Mouse (Mus musculus): ENCODE results near the gene Tenm4.

Gene Tenm4

GRCm38 (mm10) chr7:96480351-96480983, 309.4 kb downstream of the Tenm4 start:
- no peak for TF ChIP-seq GATA4 (IDR thresholded peaks at IDR 0.05; ENCODE audit: insufficient replicate concordance, low read length)

- TF ChIP-seq GATA4 (IDR thresholded peaks at IDR 0.05; ENCODE audit: insufficient replicate concordance, low read length): no peak
Observed at GRCm38 (mm10) chr7:96482953-96483352, 311.9 kb downstream of the Tenm4 start.

- TF ChIP-seq GATA4 (IDR thresholded peaks at IDR 0.05; ENCODE audit: insufficient replicate concordance, low read length): no peak
Observed at GRCm38 (mm10) chr7:96484006-96484581, 313.0 kb downstream of the Tenm4 start.

- TF ChIP-seq GATA4 (IDR thresholded peaks at IDR 0.05; ENCODE audit: insufficient replicate concordance, low read length): no peak
Observed at GRCm38 (mm10) chr7:96489348-96490076, 318.5 kb downstream of the Tenm4 start.

GRCm38 (mm10) chr7:96491896-96492295, 320.9 kb downstream of the Tenm4 start:
- no peak for TF ChIP-seq GATA4 (IDR thresholded peaks at IDR 0.05; ENCODE audit: insufficient replicate concordance, low read length)

- no peak for TF ChIP-seq GATA4 (IDR thresholded peaks at IDR 0.05; ENCODE audit: insufficient replicate concordance, low read length)
Observed at GRCm38 (mm10) chr7:96492696-96493095, 321.6 kb downstream of the Tenm4 start.

- no peak for TF ChIP-seq GATA4 (IDR thresholded peaks at IDR 0.05; ENCODE audit: insufficient replicate concordance, low read length)
Observed at GRCm38 (mm10) chr7:96494057-96494456, 323.0 kb downstream of the Tenm4 start.

- TF ChIP-seq GATA4 (IDR thresholded peaks at IDR 0.05; ENCODE audit: insufficient replicate concordance, low read length): no peak
Observed at GRCm38 (mm10) chr7:96500108-96500507, 329.1 kb downstream of the Tenm4 start.

GRCm38 (mm10) chr7:96500797-96501196, 329.8 kb downstream of the Tenm4 start:
- no peak for TF ChIP-seq GATA4 (IDR thresholded peaks at IDR 0.05; ENCODE audit: insufficient replicate concordance, low read length)

- no peak for TF ChIP-seq GATA4 (IDR thresholded peaks at IDR 0.05; ENCODE audit: insufficient replicate concordance, low read length)
Observed at GRCm38 (mm10) chr7:96502321-96502973, 331.4 kb downstream of the Tenm4 start.

- no peak for TF ChIP-seq GATA4 (IDR thresholded peaks at IDR 0.05; ENCODE audit: insufficient replicate concordance, low read length)
Observed at GRCm38 (mm10) chr7:96505538-96505937, 334.5 kb downstream of the Tenm4 start.

GRCm38 (mm10) chr7:96507046-96507445, 336.0 kb downstream of the Tenm4 start:
- no peak for TF ChIP-seq GATA4 (IDR thresholded peaks at IDR 0.05; ENCODE audit: insufficient replicate concordance, low read length)

GRCm38 (mm10) chr7:96510396-96510795, 339.4 kb downstream of the Tenm4 start:
- no peak for TF ChIP-seq GATA4 (IDR thresholded peaks at IDR 0.05; ENCODE audit: insufficient replicate concordance, low read length)

GRCm38 (mm10) chr7:96511018-96511609, 340.1 kb downstream of the Tenm4 start:
- TF ChIP-seq GATA4 (IDR thresholded peaks at IDR 0.05; ENCODE audit: insufficient replicate concordance, low read length): no peak

GRCm38 (mm10) chr7:96511953-96512511, 341.0 kb downstream of the Tenm4 start:
- no peak for TF ChIP-seq GATA4 (IDR thresholded peaks at IDR 0.05; ENCODE audit: insufficient replicate concordance, low read length)
